Mouse (Mus musculus) midbrain, embryonic 14.5 days (tissue): ENCODE measurements around the gene Gm43738. TPM values are rescaled to one million over a fixed set of nuclear protein-coding genes. Genes with fewer than 3 reads are reported as not detected.

Experiments used
- ATAC-seq: fragments of 200-750 bp; cut with Nextera tagmentation; 2 replicates; pipeline ENCODE4 v1.8.0; 2017; ENCODE audit warnings: moderate number of reproducible peaks, moderate library complexity; ENCODE audit not compliant: low FRiP score, low TSS enrichment
- DNase-seq: peaks from one replicate; pipeline ENCODE4 v3.0.0-alpha.2; 2015
- H3K27ac ChIP-seq: fragments of 300-500 bp; sonication (generic); replicated peaks from 2 replicates; pipeline ENCODE4 v1.5.1; 2014; ENCODE audit warnings: mild to moderate bottlenecking, low read depth, low read length, moderate library complexity
- H3K27me3 ChIP-seq: fragments of 300-500 bp; sonication (generic); 2 replicates; pipeline ENCODE4 v1.6.1; 2014; ENCODE audit warnings: low read length, control low read depth, mixed read lengths; ENCODE audit not compliant: control insufficient read depth, insufficient read depth
- H3K36me3 ChIP-seq: fragments of 300-500 bp; sonication (generic); 2 replicates; pipeline ENCODE4 v1.6.1; 2014; ENCODE audit warnings: low read length, control low read depth; ENCODE audit not compliant: control insufficient read depth, insufficient read depth
- H3K4me1 ChIP-seq: fragments of 300-500 bp; sonication (generic); 2 replicates; pipeline ENCODE4 v1.6.1; 2014; ENCODE audit warnings: mild to moderate bottlenecking, antibody characterized with exemption, low read length, control low read depth; ENCODE audit not compliant: control insufficient read depth, insufficient read depth
- H3K4me2 ChIP-seq: fragments of 300-500 bp; sonication (generic); 2 replicates; pipeline ENCODE4 v1.6.1; 2014; ENCODE audit warnings: mild to moderate bottlenecking, low read length, moderate library complexity
- H3K4me3 ChIP-seq: fragments of 300-500 bp; sonication (generic); replicated peaks from 2 replicates; pipeline ENCODE4 v1.5.1; 2014; ENCODE audit warnings: low read depth, low read length
- H3K9ac ChIP-seq: fragments of 300-500 bp; sonication (generic); replicated peaks from 2 replicates; pipeline ENCODE4 v1.6.1; 2014; ENCODE audit warnings: mild to moderate bottlenecking, low read length, moderate library complexity
- H3K9me3 ChIP-seq: fragments of 300-500 bp; sonication (generic); 2 replicates; pipeline ENCODE4 v1.6.1; 2016; ENCODE audit warnings: low read length, control low read depth, mixed read lengths; ENCODE audit not compliant: control insufficient read depth
- WGBS: fragments of 180-500 bp; shearing (Covaris S2); extraction: QIAGEN DNeasy Blood & Tissue Kit; methylation state at CpG from one replicate; pipeline ENCODE4 v1.1.7; 2014; 5-methylcytosine and 5-hydroxymethylcytosine counted together
- polyA plus RNA-seq: library from polyadenylated mRNA; unstranded; fragments of >200 nt; fragmentation: Nextera tagmentation; extraction: Ambion mirVana; gene quantifications from 2 replicates; pipeline ENCODE4 v1.2.1, GENCODE M21; 2014

The Gm43738 gene
- polyA plus RNA-seq: not detected in 2 replicates

DNA sequence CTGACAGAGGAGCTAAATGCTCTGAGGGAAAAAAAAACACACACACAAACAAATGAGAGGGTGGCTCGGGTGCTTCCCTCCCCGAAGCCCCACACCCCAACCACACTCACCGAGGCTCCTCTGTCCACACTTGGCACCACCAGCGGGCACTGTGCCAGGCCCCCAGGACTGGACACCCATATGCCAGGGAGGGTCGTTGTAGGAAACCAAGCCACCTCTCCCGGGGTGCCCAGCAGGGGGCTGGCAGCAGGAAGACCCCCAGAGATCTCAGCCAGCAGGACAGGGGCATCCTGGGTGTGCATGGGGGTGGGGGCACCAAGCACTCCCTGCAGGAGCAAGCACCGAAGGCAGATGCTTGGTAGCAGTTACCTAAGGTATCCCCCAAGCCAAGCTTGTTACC lies at the start of gene Gm43738:
Gene Gm43738 (minus strand): TSS at position 289 of the 400 bp plus-strand sequence.
- peak within 1 kb of the TSS; percentile 90 for H3K4me2 ChIP-seq
- 38% methylated on average over 7 of the region's 7 CpGs for WGBS
- peaks cover 40% of the 10 kb centered on the region for H3K36me3 ChIP-seq
- peak within 1 kb of the TSS; percentile 66 for H3K4me3 ChIP-seq
- no peak for ATAC-seq
- peaks cover 24% of the 10 kb centered on the region for H3K4me1 ChIP-seq
- H3K9me3 ChIP-seq: no peaks in the 10 kb centered on the region
- peak within 1 kb of the TSS; percentile 62 for H3K9ac ChIP-seq
- no peaks in the 10 kb centered on the region for H3K27me3 ChIP-seq
- H3K27ac ChIP-seq: peak within 1 kb of the TSS; percentile 73
- DNase-seq: no peak

DNA sequence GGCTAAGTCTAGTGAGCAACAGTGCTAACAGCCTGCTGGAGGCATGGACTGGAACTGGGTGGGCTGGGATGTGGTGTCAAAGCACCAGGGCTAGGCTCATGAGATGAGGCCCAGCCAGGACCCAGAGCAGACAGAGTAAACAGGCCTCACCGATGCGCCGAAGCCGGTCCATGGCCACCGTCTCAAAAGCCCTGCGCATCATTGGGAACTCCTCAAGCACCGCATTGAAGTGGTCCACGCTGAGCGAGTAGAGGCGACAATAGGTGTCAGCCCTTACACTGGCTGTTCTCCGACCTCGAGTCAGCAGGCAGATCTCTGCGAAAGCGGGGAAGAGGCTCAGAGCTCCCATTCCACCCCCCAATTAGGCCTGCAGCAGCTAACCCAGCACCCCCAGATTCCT lies 47.7 kb upstream of the Gm43738 start:
- no peak overlapping the region for H3K9ac ChIP-seq
- DNase-seq (no peak), ATAC-seq (no peak)
- no peaks in the 10 kb centered on the region for H3K4me1 ChIP-seq
- no peaks in the 10 kb centered on the region for H3K27me3 ChIP-seq
- no peak overlapping the region for H3K4me2 ChIP-seq
- no peak overlapping the region for H3K4me3 ChIP-seq
- WGBS: 71% methylated on average over 14 of the region's 14 CpGs
- peaks cover 35% of the 10 kb centered on the region for H3K36me3 ChIP-seq
- no peaks in the 10 kb centered on the region for H3K9me3 ChIP-seq
- no peak overlapping the region for H3K27ac ChIP-seq

GRCm38 (mm10) chr3:89147979-89148311 lies 47.0 kb upstream of the Gm43738 start:
- Histone ChIP-seq H3K4me2 (no peak overlapping the region), H3K27me3 (no peaks in the 10 kb centered on the region), H3K9me3 (no peaks in the 10 kb centered on the region), H3K4me1 (no peaks in the 10 kb centered on the region), H3K4me3 (no peak overlapping the region), H3K36me3 (peaks cover 35% of the 10 kb centered on the region), H3K27ac (no peak overlapping the region), H3K9ac (no peak overlapping the region)
- ATAC-seq (no peak), DNase-seq (no peak)
- 12% methylated on average over 15 of the region's 15 CpGs for WGBS

DNA sequence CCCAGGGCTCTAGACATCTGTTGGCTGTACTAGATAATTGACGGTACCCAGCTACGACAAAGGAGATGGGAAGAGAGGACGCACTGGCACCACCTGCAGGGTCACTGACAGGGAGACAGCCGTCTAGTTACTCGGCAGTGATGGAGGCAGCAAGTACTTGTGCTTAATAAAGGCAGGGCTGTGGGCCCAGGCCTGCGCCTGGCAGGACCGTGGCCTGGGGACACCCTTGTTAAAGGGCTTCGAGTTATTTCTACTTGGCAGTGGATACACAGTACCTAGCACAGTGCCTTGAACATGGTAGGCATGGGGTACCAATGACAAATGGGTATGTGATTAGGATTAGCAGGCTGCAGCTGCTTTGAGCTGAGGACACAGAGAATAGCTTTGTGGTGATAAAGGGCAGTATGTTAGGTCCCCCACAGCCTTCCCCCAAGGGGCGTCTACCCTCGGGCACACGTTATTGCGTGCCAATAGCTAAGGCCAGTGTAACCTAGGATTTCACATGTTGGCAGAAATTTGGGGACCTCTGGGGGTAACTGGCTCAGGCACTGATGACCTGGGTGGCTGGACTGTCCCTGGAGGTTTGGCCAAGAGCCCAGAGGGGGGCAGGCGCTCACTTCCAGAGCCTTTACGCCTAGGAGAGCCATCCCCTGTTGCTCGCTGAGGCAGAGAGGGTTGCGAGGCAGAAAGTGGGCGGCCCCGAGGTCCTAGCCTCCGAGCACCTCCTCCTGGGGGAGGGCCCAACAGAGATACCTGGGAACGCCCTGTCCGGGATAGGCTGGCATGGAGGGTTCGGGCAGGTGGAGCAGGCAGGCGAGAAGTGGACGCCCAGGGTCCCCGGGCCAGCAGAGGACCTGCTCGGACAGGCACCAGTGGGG lies 46.4 kb upstream of the Gm43738 start:
- Histone ChIP-seq H3K4me3 (no peak overlapping the region), H3K9ac (no peak overlapping the region), H3K27ac (no peak overlapping the region), H3K4me2 (no peak overlapping the region), H3K36me3 (peaks cover 30% of the 10 kb centered on the region), H3K4me1 (no peaks in the 10 kb centered on the region), H3K27me3 (no peaks in the 10 kb centered on the region), H3K9me3 (no peaks in the 10 kb centered on the region)
- DNase-seq (peak; percentile 28), ATAC-seq (no peak)
- 25% methylated on average over 26 of the region's 26 CpGs for WGBS

GRCm38 (mm10) chr3:89145566-89145965 lies 44.7 kb upstream of the Gm43738 start:
- no peaks in the 10 kb centered on the region for H3K27me3 ChIP-seq
- peaks cover 21% of the 10 kb centered on the region; the same call in 1 of the 2 replicates for H3K36me3 ChIP-seq
- no peak overlapping the region for H3K27ac ChIP-seq
- no peak for ATAC-seq
- no peak overlapping the region for H3K4me2 ChIP-seq
- no peaks in the 10 kb centered on the region for H3K9me3 ChIP-seq
- 27% methylated on average over 8 of the region's 8 CpGs for WGBS
- no peak for DNase-seq
- no peaks in the 10 kb centered on the region for H3K4me1 ChIP-seq
- no peak overlapping the region for H3K4me3 ChIP-seq
- H3K9ac ChIP-seq: no peak overlapping the region

DNA sequence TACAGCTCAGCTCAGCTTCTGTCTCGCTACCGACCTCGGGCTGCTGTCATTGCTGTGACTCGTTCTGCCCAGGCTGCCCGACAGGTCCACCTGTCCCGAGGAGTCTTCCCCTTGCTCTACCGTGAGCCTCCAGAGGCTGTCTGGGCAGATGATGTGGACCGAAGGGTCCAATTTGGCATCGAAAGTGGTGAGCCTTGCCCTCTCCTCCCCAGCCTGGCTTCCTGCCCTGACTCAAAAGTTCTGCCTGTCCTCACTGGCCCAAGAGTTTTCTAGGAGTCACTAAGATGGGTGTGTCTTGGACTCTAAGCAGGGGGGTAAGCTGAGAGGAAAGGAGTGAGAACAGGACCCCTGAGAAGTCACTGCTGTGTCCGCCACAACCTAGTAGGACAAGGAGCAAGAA lies 43.9 kb upstream of the Gm43738 start:
- 90% methylated on average over 10 of the region's 10 CpGs for WGBS

GRCm38 (mm10) chr3:89136365-89136764 lies 35.5 kb upstream of the Gm43738 start:
- WGBS: 42% methylated on average over 9 of the region's 9 CpGs
- ATAC-seq: no peak

More for the DNA sequence above, 43.9 kb upstream of the Gm43738 start:
- Histone ChIP-seq H3K27me3 (no peaks in the 10 kb centered on the region), H3K4me3 (no peak overlapping the region), H3K36me3 (0 out of 2 replicates have a peak, but pooled peaks cover 16% of the 10 kb centered on the region), H3K9me3 (no peaks in the 10 kb centered on the region), H3K4me2 (no peak overlapping the region), H3K27ac (no peak overlapping the region), H3K9ac (no peak overlapping the region), H3K4me1 (no peaks in the 10 kb centered on the region)
- ATAC-seq (no peak), DNase-seq (no peak)

DNA sequence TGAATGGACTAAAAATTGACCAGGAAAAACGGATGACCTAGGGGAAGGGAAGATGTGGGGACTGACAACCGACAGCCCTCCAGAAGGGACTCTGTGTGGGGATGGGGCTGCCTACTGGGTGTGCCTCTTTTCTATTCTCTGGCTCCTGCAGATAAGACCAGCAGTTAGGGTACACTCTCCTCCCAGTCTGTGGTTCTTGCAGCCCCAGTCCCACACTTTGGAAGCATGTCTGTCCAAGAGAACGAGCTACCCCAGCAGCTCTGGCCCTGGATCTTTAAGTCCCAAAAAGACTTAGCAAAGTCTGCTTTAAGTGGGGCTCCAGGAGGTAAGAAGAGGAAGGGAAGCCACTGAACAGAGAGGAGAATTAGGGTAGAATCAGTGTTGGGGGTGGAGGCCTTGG lies 35.1 kb upstream of the Gm43738 start, which contains the start of gene Pklr:
Gene Pklr (plus strand): TSS at position 185 of the 400 bp plus-strand sequence.
- H3K4me2 ChIP-seq: no peak within 1 kb of the TSS
- no peak within 1 kb of the TSS for H3K4me3 ChIP-seq
- no peak for ATAC-seq
- H3K36me3 ChIP-seq: no peaks in the 10 kb centered on the region
- H3K27me3 ChIP-seq: no peaks in the 10 kb centered on the region
- H3K9ac ChIP-seq: no peak within 1 kb of the TSS
- H3K27ac ChIP-seq: no peak within 1 kb of the TSS
- H3K4me1 ChIP-seq: no peaks in the 10 kb centered on the region
- no peak for DNase-seq
- 59% methylated on average over 3 of the region's 3 CpGs for WGBS
- H3K9me3 ChIP-seq: no peaks in the 10 kb centered on the region

More at GRCm38 (mm10) chr3:89136365-89136764, 35.5 kb upstream of the Gm43738 start:
- DNase-seq: no peak
- H3K4me1 ChIP-seq: no peaks in the 10 kb centered on the region
- H3K9me3 ChIP-seq: no peaks in the 10 kb centered on the region
- H3K27me3 ChIP-seq: no peaks in the 10 kb centered on the region
- no peak overlapping the region for H3K4me3 ChIP-seq
- no peak overlapping the region for H3K9ac ChIP-seq
- no peak overlapping the region for H3K4me2 ChIP-seq
- H3K36me3 ChIP-seq: no peaks in the 10 kb centered on the region
- no peak overlapping the region for H3K27ac ChIP-seq

- no peak overlapping the region for H3K27ac ChIP-seq
- H3K27me3 ChIP-seq: no peaks in the 10 kb centered on the region
- H3K4me1 ChIP-seq: no peaks in the 10 kb centered on the region
- H3K36me3 ChIP-seq: no peaks in the 10 kb centered on the region
- no peak for DNase-seq
- H3K9ac ChIP-seq: no peak overlapping the region
- H3K9me3 ChIP-seq: no peaks in the 10 kb centered on the region
- 89% methylated on average over 1 of the region's 1 CpGs for WGBS
- H3K4me2 ChIP-seq: no peak overlapping the region
- H3K4me3 ChIP-seq: no peak overlapping the region
- no peak for ATAC-seq
Measured at GRCm38 (mm10) chr3:89133752-89134151, 32.9 kb upstream of the Gm43738 start.
